Mouse (Mus musculus) kidney, postnatal 14 days (tissue): ENCODE measurements around the gene Btbd11.

Experiments used
- DNase-seq: peaks from one replicate; pipeline ENCODE4 v3.0.0; 2022; ENCODE audit warnings: mixed read lengths

The Btbd11 gene

GRCm38 (mm10) chr10:85421629-85422012 is 35.0 kb downstream of the Btbd11 start:
- no peak for DNase-seq

GRCm38 (mm10) chr10:85425756-85426155 is 39.1 kb downstream of the Btbd11 start:
- no peak for DNase-seq

GRCm38 (mm10) chr10:85437217-85437616 is 50.6 kb downstream of the Btbd11 start:
- DNase-seq: no peak

GRCm38 (mm10) chr10:85443371-85443770 is 56.8 kb downstream of the Btbd11 start:
- no peak for DNase-seq

GRCm38 (mm10) chr10:85445891-85446290 is 59.3 kb downstream of the Btbd11 start:
- DNase-seq: no peak

GRCm38 (mm10) chr10:85446700-85447099 is 60.1 kb downstream of the Btbd11 start:
- no peak for DNase-seq

- no peak for DNase-seq
Observed at GRCm38 (mm10) chr10:85447869-85448268, 61.3 kb downstream of the Btbd11 start.

GRCm38 (mm10) chr10:85451629-85452368 is 65.2 kb downstream of the Btbd11 start:
- no peak for DNase-seq

- no peak for DNase-seq
Observed at GRCm38 (mm10) chr10:85453221-85453775, 66.7 kb downstream of the Btbd11 start.

- DNase-seq: no peak
Observed at GRCm38 (mm10) chr10:85455985-85456384, 69.4 kb downstream of the Btbd11 start.

- DNase-seq: peak; percentile 64
Observed at GRCm38 (mm10) chr10:85458744-85459344, 72.2 kb downstream of the Btbd11 start.

- no peak for DNase-seq
Observed at GRCm38 (mm10) chr10:85460736-85461135, 74.1 kb downstream of the Btbd11 start.

GRCm38 (mm10) chr10:85464152-85464551 is 77.5 kb downstream of the Btbd11 start:
- no peak for DNase-seq

- no peak for DNase-seq
Observed at GRCm38 (mm10) chr10:85465516-85466408, 79.1 kb downstream of the Btbd11 start.

- no peak for DNase-seq
Observed at GRCm38 (mm10) chr10:85466409-85466761, 79.8 kb downstream of the Btbd11 start.

- DNase-seq: no peak
Observed at GRCm38 (mm10) chr10:85467393-85467792, 80.8 kb downstream of the Btbd11 start.

GRCm38 (mm10) chr10:85468527-85468926 is 81.9 kb downstream of the Btbd11 start:
- DNase-seq: no peak

GRCm38 (mm10) chr10:85469341-85469740 is 82.7 kb downstream of the Btbd11 start:
- no peak for DNase-seq

- no peak for DNase-seq
Observed at GRCm38 (mm10) chr10:85473265-85473664, 86.7 kb downstream of the Btbd11 start.

GRCm38 (mm10) chr10:85473871-85474270 is 87.3 kb downstream of the Btbd11 start:
- no peak for DNase-seq

GRCm38 (mm10) chr10:85475642-85476345 is 89.2 kb downstream of the Btbd11 start:
- no peak for DNase-seq

- DNase-seq: no peak
Observed at GRCm38 (mm10) chr10:85479959-85480625, 93.5 kb downstream of the Btbd11 start.
